Mouse (Mus musculus) stomach, embryonic 14.5 days (tissue): Measurements from ENCODE around the gene Slc26a8. TPM values are rescaled to one million over a fixed set of nuclear protein-coding genes. Genes with fewer than 3 reads are reported as not detected.

Source experiments
- ATAC-seq: fragments of 200-750 bp; cut with Nextera tagmentation; 2 replicates; pipeline ENCODE4 v1.8.0; 2017; ENCODE audit warnings: low read depth, moderate TSS enrichment; ENCODE audit not compliant: insufficient number of reproducible peaks, insufficient read depth, low FRiP score
- H3K27ac ChIP-seq: fragments of 300-500 bp; sonication (generic); 2 replicates; pipeline ENCODE4 v1.5.1; 2014; ENCODE audit warnings: mild to moderate bottlenecking, low read length, moderate library complexity, mixed read lengths
- H3K27me3 ChIP-seq: fragments of 300-500 bp; sonication (generic); 2 replicates; pipeline ENCODE4 v1.6.1; 2014; ENCODE audit warnings: low read length, control low read depth, mixed read lengths; ENCODE audit not compliant: control insufficient read depth, insufficient read depth
- H3K36me3 ChIP-seq: fragments of 300-500 bp; sonication (generic); 2 replicates; pipeline ENCODE4 v1.6.1; 2014; ENCODE audit warnings: mild to moderate bottlenecking, control low read depth, low read length, moderate library complexity, mixed read lengths; ENCODE audit not compliant: control insufficient read depth, insufficient read depth
- H3K4me1 ChIP-seq: fragments of 300-500 bp; sonication (generic); 2 replicates; pipeline ENCODE4 v1.6.1; 2014; ENCODE audit warnings: low read length, control low read depth, mixed read lengths; ENCODE audit not compliant: control insufficient read depth, insufficient read depth
- H3K4me2 ChIP-seq: fragments of 300-500 bp; sonication (generic); replicated peaks from 2 replicates; pipeline ENCODE4 v1.6.1; 2014; ENCODE audit warnings: low read depth, low read length, control low read depth
- H3K4me3 ChIP-seq: fragments of 300-500 bp; sonication (generic); 2 replicates; pipeline ENCODE4 v1.5.1; 2014; ENCODE audit warnings: low read depth, low read length, control low read depth
- H3K9ac ChIP-seq: fragments of 300-500 bp; sonication (generic); replicated peaks from 2 replicates; pipeline ENCODE4 v1.6.1; 2014; ENCODE audit warnings: low read depth, mild to moderate bottlenecking, control low read depth, low read length, moderate library complexity, mixed read lengths
- H3K9me3 ChIP-seq: fragments of 300-500 bp; sonication (generic); 2 replicates; pipeline ENCODE4 v1.6.1; 2016; ENCODE audit warnings: low read depth, low read length, control low read depth; ENCODE audit not compliant: control insufficient read depth
- WGBS: fragments of 180-500 bp; shearing (Covaris S2); extraction: QIAGEN DNeasy Blood & Tissue Kit; methylation state at CpG from one replicate; pipeline ENCODE4 v1.1.7; 2014; 5-methylcytosine and 5-hydroxymethylcytosine counted together
- polyA plus RNA-seq: library from polyadenylated mRNA; unstranded; fragments of >200 nt; fragmentation: Nextera tagmentation; extraction: Ambion mirVana; gene quantifications from 2 replicates; pipeline ENCODE4 v1.2.1, GENCODE M21; 2014

The Slc26a8 gene
- polyA plus RNA-seq, 1 experiment from 2014 or later: 1.9 TPM

DNA sequence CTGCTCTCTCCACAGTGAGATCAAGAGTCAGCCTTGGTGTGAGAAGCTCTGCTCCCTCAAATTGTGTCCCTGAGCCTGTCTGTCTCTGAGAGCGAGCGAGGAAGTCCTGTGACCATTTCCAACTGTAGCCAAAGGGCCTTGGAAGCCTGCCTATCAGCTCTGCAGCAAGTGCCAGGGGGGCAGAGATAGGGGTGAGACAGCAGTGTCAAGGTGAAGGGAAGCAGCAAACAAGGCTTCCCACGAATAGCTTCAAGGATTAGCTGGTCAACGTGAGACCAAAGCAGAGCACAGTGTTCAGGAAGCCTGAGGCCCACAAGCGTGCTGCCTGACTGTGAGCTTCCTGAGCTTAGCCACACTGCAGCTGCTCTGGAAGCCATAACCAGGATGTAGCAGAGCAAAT is 98.6 kb downstream of the Slc26a8 start:
- H3K27ac ChIP-seq: no peak overlapping the region
- no peak overlapping the region for H3K4me2 ChIP-seq
- no peak for ATAC-seq
- H3K36me3 ChIP-seq: peaks cover 71% of the 10 kb centered on the region
- H3K4me3 ChIP-seq: no peak overlapping the region
- WGBS: 92% methylated on average over 5 of the region's 5 CpGs
- no peaks in the 10 kb centered on the region for H3K27me3 ChIP-seq
- no peaks in the 10 kb centered on the region for H3K9me3 ChIP-seq
- no peaks in the 10 kb centered on the region for H3K4me1 ChIP-seq
- H3K9ac ChIP-seq: no peak overlapping the region

- ATAC-seq: no peak
- Histone ChIP-seq H3K4me2 (no peak overlapping the region), H3K9ac (no peak overlapping the region), H3K4me3 (no peak overlapping the region), H3K27me3 (no peaks in the 10 kb centered on the region), H3K36me3 (peaks cover 62% of the 10 kb centered on the region), H3K27ac (no peak overlapping the region), H3K4me1 (no peaks in the 10 kb centered on the region), H3K9me3 (no peaks in the 10 kb centered on the region)
- WGBS: 75% methylated on average over 3 of the region's 3 CpGs
These were observed 99.4 kb downstream of the Slc26a8 start for GRCm38 (mm10) chr17:28590596-28590995.

DNA sequence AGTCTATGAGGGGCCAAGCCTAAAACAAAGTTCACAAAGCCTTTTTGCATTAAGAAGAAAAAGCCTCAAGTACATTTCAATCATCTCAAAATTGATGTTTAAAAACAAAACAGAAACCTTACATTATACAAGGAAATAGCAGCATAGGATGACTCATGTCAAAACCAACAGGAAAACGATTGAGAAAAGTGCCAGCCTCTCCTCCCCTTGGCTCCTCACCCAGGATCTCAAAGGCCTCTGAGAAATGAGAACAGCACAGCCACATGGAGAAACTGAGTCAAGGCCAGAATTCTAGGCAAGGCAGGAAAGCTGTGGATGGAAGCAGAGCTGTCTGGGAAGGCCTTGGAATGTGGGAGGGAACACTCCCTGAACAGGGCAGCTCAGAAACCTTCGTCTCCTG is 101.4 kb downstream of the Slc26a8 start:
- no peak for ATAC-seq
- Histone ChIP-seq H3K36me3 (peaks cover 57% of the 10 kb centered on the region), H3K4me1 (no peaks in the 10 kb centered on the region)

More for the DNA sequence above, 101.4 kb downstream of the Slc26a8 start:
- WGBS: 78% methylated on average over 2 of the region's 2 CpGs
- H3K27me3 ChIP-seq: no peaks in the 10 kb centered on the region
- H3K4me3 ChIP-seq: no peak overlapping the region
- H3K4me2 ChIP-seq: no peak overlapping the region
- H3K27ac ChIP-seq: no peak overlapping the region
- no peaks in the 10 kb centered on the region for H3K9me3 ChIP-seq
- no peak overlapping the region for H3K9ac ChIP-seq

Other genes starting within 250 kb of the Slc26a8 start
- gene Fkbp5, start 172.7 kb downstream of the Slc26a8 start, polyA plus RNA-seq: 7.1 TPM in 2 replicates
- not detected in 2 replicates for gene Armc12, start 159.4 kb downstream of the Slc26a8 start, polyA plus RNA-seq
- not detected in 2 replicates for gene Clpsl2, start 140.8 kb downstream of the Slc26a8 start, polyA plus RNA-seq
- 47.2 and 236 TPM in 2 replicates for gene Clps, start 129.5 kb downstream of the Slc26a8 start, polyA plus RNA-seq
- gene Lhfpl5, start 114.6 kb downstream of the Slc26a8 start, polyA plus RNA-seq: 1.5 TPM in 2 replicates
- 129 and 134 TPM in 2 replicates for gene Srpk1, start 67.5 kb downstream of the Slc26a8 start, polyA plus RNA-seq
- 51.9 and 53.4 TPM in 2 replicates for gene Mapk14, start 1.1 kb upstream of the Slc26a8 start, polyA plus RNA-seq
- gene AC170998.1, start 35.9 kb upstream of the Slc26a8 start, polyA plus RNA-seq: 4.2 and 5.4 TPM in 2 replicates
- 77.5 and 78.3 TPM in 2 replicates for gene Mapk13, start 79.1 kb upstream of the Slc26a8 start, polyA plus RNA-seq
- gene Brpf3, start 110.9 kb upstream of the Slc26a8 start, polyA plus RNA-seq: 12.6 and 13.8 TPM in 2 replicates
- 0.07 TPM in 1 of 2 replicates, not detected in the other for gene Pnpla1, start 168.2 kb upstream of the Slc26a8 start, polyA plus RNA-seq
- 0.27 and 0.36 TPM in 2 replicates for gene 4930539E08Rik, start 225.1 kb upstream of the Slc26a8 start, polyA plus RNA-seq